Comparison of ENCODE assay signal across 8 mouse cellular contexts in genomic region chr12:111760306-111760908, GRCm38 (mm10). TPM values are rescaled to one million over a fixed set of nuclear protein-coding genes. Genes with fewer than 3 reads are reported as not detected.
A peak's percentile ranks its signal among the peaks of the same experiment; 100 is the strongest.
DNase-seq lines count a peak whose midpoint lies in the region; ATAC-seq and TF ChIP-seq lines count a peak whose summit lies in the region.

No protein-coding gene starts in this region.

- peak overlapping the region; percentile 23 for H3K4me3 ChIP-seq in lung, adult 2 months (replicated peaks; ENCODE audit: extremely low read depth, low read depth, low read length)
- peak overlapping the region; percentile 92 for H3K4me3 ChIP-seq in forebrain, embryonic 11.5 days (ENCODE audit: low read depth, low read length)
- peak overlapping the region; percentile 92; the same call in 1 of the 2 replicates for H3K4me3 ChIP-seq in limb, embryonic 12.5 days (replicated peaks)
- H3K4me3 ChIP-seq in neural tube, embryonic 14.5 days (ENCODE audit: low read depth, low read length), result peak overlapping the region; percentile 88

- peaks cover 15% of the 10 kb centered on the region for H3K4me1 ChIP-seq in lung, adult 2 months (ENCODE audit: control insufficient read depth, insufficient read depth, low read length)
- peaks cover 9% of the 10 kb centered on the region; the same call in 1 of the 2 replicates for H3K4me1 ChIP-seq in forebrain, embryonic 11.5 days (replicated peaks; ENCODE audit: control insufficient read depth, insufficient read depth, low read length)
- peaks cover 34% of the 10 kb centered on the region for H3K4me1 ChIP-seq in limb, embryonic 12.5 days (replicated peaks)
- peaks cover 29% of the 10 kb centered on the region for H3K4me1 ChIP-seq in neural tube, embryonic 14.5 days (ENCODE audit: control insufficient read depth, insufficient read depth, low read length)

- ATAC-seq in forebrain, embryonic 11.5 days (replicated peaks; ENCODE audit: low FRiP score), result no peak
- ATAC-seq in limb, embryonic 12.5 days (ENCODE audit: insufficient number of reproducible peaks, insufficient read depth, low FRiP score, low TSS enrichment, low read depth), result no peak
- no peak for ATAC-seq in neural tube, embryonic 14.5 days (ENCODE audit: low read depth)

- TF ChIP-seq CTCF in lung, adult 2 months (IDR thresholded peaks at IDR 0.05; ENCODE audit: insufficient read depth, low read length), result no peak

- DNase-seq in lung, adult 2 months, result no peak
- no peak for DNase-seq in lung, postnatal 25 days (ENCODE audit: low spot score)
- no peak for DNase-seq in forebrain, embryonic 11.5 days (ENCODE audit: low spot score)
- no peak for DNase-seq in frontal cortex, postnatal 10 days (ENCODE audit: low spot score in 2 of 2)
- no peak for DNase-seq in adrenal gland, postnatal 14 days
- DNase-seq in frontal cortex, adult 2 months (ENCODE audit: extremely low spot score in 1 of 2, low spot score in 1 of 2), result no peak

- no peak overlapping the region for H3K27ac ChIP-seq in forebrain, embryonic 11.5 days (ENCODE audit: low read depth, low read length)
- no peak overlapping the region for H3K27ac ChIP-seq in limb, embryonic 12.5 days
- no peak overlapping the region for H3K27ac ChIP-seq in neural tube, embryonic 14.5 days (ENCODE audit: low read depth, low read length)

- peak overlapping the region; percentile 98 for H3K4me2 ChIP-seq in forebrain, embryonic 11.5 days (ENCODE audit: low read depth, low read length, severe bottlenecking)
- H3K4me2 ChIP-seq in limb, embryonic 12.5 days, result peak overlapping the region; percentile 91
- H3K4me2 ChIP-seq in neural tube, embryonic 14.5 days (ENCODE audit: low read depth, low read length), result peak overlapping the region; percentile 99

- no peaks in the 10 kb centered on the region for H3K27me3 ChIP-seq in forebrain, embryonic 11.5 days (ENCODE audit: control insufficient read depth, insufficient read depth, low read length)
- H3K27me3 ChIP-seq in limb, embryonic 12.5 days, result no peaks in the 10 kb centered on the region
- H3K27me3 ChIP-seq in neural tube, embryonic 14.5 days (ENCODE audit: control insufficient read depth, insufficient read depth, low read length), result no peaks in the 10 kb centered on the region

- no peak for TF ChIP-seq POLR2A in lung, adult 2 months (IDR thresholded peaks at IDR 0.05; ENCODE audit: borderline replicate concordance, extremely low read depth, low read depth, low read length)

- H3K9ac ChIP-seq in forebrain, embryonic 11.5 days (ENCODE audit: low read length), result peak overlapping the region; percentile 27; the same call in 1 of the 2 replicates
- H3K9ac ChIP-seq in limb, embryonic 12.5 days (replicated peaks), result no peak overlapping the region
- 0 out of 2 replicates have a peak overlapping the region, but pooled peaks have one; percentile 0 for H3K9ac ChIP-seq in neural tube, embryonic 14.5 days (replicated peaks; ENCODE audit: low read depth, low read length)

- H3K36me3 ChIP-seq in forebrain, embryonic 11.5 days (ENCODE audit: control insufficient read depth, insufficient read depth, low read length), result no peaks in the 10 kb centered on the region
- H3K36me3 ChIP-seq in limb, embryonic 12.5 days, result peaks cover 20% of the 10 kb centered on the region; the same call in 1 of the 2 replicates
- H3K36me3 ChIP-seq in neural tube, embryonic 14.5 days (ENCODE audit: control insufficient read depth, insufficient read depth, low read length), result no peaks in the 10 kb centered on the region

- 24% methylated on average over 7 of the region's 7 CpGs for WGBS in lung, adult 2 months
- 78% methylated on average over 7 of the region's 7 CpGs for WGBS in forebrain, embryonic 11.5 days
- 83% methylated on average over 7 of the region's 7 CpGs for WGBS in limb, embryonic 12.5 days
- WGBS in neural tube, embryonic 14.5 days, result 72% methylated on average over 7 of the region's 7 CpGs

- H3K9me3 ChIP-seq in forebrain, embryonic 11.5 days (ENCODE audit: control insufficient read depth, low read length), result no peaks in the 10 kb centered on the region
- H3K9me3 ChIP-seq in limb, embryonic 12.5 days, result no peaks in the 10 kb centered on the region
- no peaks in the 10 kb centered on the region for H3K9me3 ChIP-seq in neural tube, embryonic 14.5 days (ENCODE audit: control insufficient read depth, low read length)

RNA-seq across cellular contexts. Expression of gene Klc1, which starts 1.8 kb away (rescaled TPM):
- polyA plus RNA-seq in lung, adult 2 months (2012; rRNA removed), result 101 and 113 TPM in 2 replicates
- 226 and 247 TPM in 2 replicates for polyA plus RNA-seq in forebrain, embryonic 11.5 days (2014; fragmentation: Nextera tagmentation; extraction: Ambion mirVana)
- 114 and 121 TPM in 2 replicates for polyA plus RNA-seq in limb, embryonic 12.5 days (2016; fragmentation: Nextera tagmentation; extraction: Ambion mirVana)
- 598 and 669 TPM in 2 replicates for polyA plus RNA-seq in neural tube, embryonic 14.5 days (2014; fragmentation: Nextera tagmentation; extraction: Ambion mirVana)
- total RNA-seq in adrenal gland, postnatal 14 days (2021), result 99.9 and 115 TPM in 2 replicates
- polyA plus RNA-seq in frontal cortex, adult 2 months (2012; rRNA removed), result 916 and 954 TPM in 2 replicates

RNA-seq across cellular contexts. Expression of gene Apopt1, which starts 47.3 kb away (rescaled TPM):
- polyA plus RNA-seq in lung, adult 2 months (2012; rRNA removed), result 22.5 and 30.9 TPM in 2 replicates
- polyA plus RNA-seq in forebrain, embryonic 11.5 days (2014; fragmentation: Nextera tagmentation; extraction: Ambion mirVana), result 55.4 and 55.5 TPM in 2 replicates
- polyA plus RNA-seq in limb, embryonic 12.5 days (2016; fragmentation: Nextera tagmentation; extraction: Ambion mirVana), result 59.3 and 63.8 TPM in 2 replicates
- 65.7 and 69.6 TPM in 2 replicates for polyA plus RNA-seq in neural tube, embryonic 14.5 days (2014; fragmentation: Nextera tagmentation; extraction: Ambion mirVana)
- total RNA-seq in adrenal gland, postnatal 14 days (2021), result 72.5 and 73.3 TPM in 2 replicates
- 50.6 and 53.8 TPM in 2 replicates for polyA plus RNA-seq in frontal cortex, adult 2 months (2012; rRNA removed)

RNA-seq across cellular contexts. Expression of gene Bag5, which starts 47.4 kb away (rescaled TPM):
- polyA plus RNA-seq in lung, adult 2 months (2012; rRNA removed), result 21.4 and 21.9 TPM in 2 replicates
- 65.2 and 67.7 TPM in 2 replicates for polyA plus RNA-seq in forebrain, embryonic 11.5 days (2014; fragmentation: Nextera tagmentation; extraction: Ambion mirVana)
- polyA plus RNA-seq in limb, embryonic 12.5 days (2016; fragmentation: Nextera tagmentation; extraction: Ambion mirVana), result 60.5 and 60.9 TPM in 2 replicates
- 68.1 and 71.8 TPM in 2 replicates for polyA plus RNA-seq in neural tube, embryonic 14.5 days (2014; fragmentation: Nextera tagmentation; extraction: Ambion mirVana)
- 32.5 and 34.6 TPM in 2 replicates for total RNA-seq in adrenal gland, postnatal 14 days (2021)
- polyA plus RNA-seq in frontal cortex, adult 2 months (2012; rRNA removed), result 54.7 and 55.0 TPM in 2 replicates

RNA-seq across cellular contexts. Expression of gene Xrcc3, which starts 53.3 kb away (rescaled TPM):
- 3.2 and 3.6 TPM in 2 replicates for polyA plus RNA-seq in lung, adult 2 months (2012; rRNA removed)
- 19.6 and 20.1 TPM in 2 replicates for polyA plus RNA-seq in forebrain, embryonic 11.5 days (2014; fragmentation: Nextera tagmentation; extraction: Ambion mirVana)
- 8.0 and 10.2 TPM in 2 replicates for polyA plus RNA-seq in limb, embryonic 12.5 days (2016; fragmentation: Nextera tagmentation; extraction: Ambion mirVana)
- 2.9 and 3.4 TPM in 2 replicates for polyA plus RNA-seq in neural tube, embryonic 14.5 days (2014; fragmentation: Nextera tagmentation; extraction: Ambion mirVana)
- total RNA-seq in adrenal gland, postnatal 14 days (2021), result 18.6 and 20.8 TPM in 2 replicates
- 18.7 and 19.9 TPM in 2 replicates for polyA plus RNA-seq in frontal cortex, adult 2 months (2012; rRNA removed)

RNA-seq across cellular contexts. Expression of gene Zfyve21, which starts 53.6 kb away (rescaled TPM):
- polyA plus RNA-seq in lung, adult 2 months (2012; rRNA removed), result 79.8 and 83.4 TPM in 2 replicates
- polyA plus RNA-seq in forebrain, embryonic 11.5 days (2014; fragmentation: Nextera tagmentation; extraction: Ambion mirVana), result 66.5 and 68.4 TPM in 2 replicates
- polyA plus RNA-seq in limb, embryonic 12.5 days (2016; fragmentation: Nextera tagmentation; extraction: Ambion mirVana), result 86.0 and 88.6 TPM in 2 replicates
- 30.5 and 39.6 TPM in 2 replicates for polyA plus RNA-seq in neural tube, embryonic 14.5 days (2014; fragmentation: Nextera tagmentation; extraction: Ambion mirVana)
- total RNA-seq in adrenal gland, postnatal 14 days (2021), result 91.0 and 96.9 TPM in 2 replicates
- 42.4 and 43.3 TPM in 2 replicates for polyA plus RNA-seq in frontal cortex, adult 2 months (2012; rRNA removed)

Comparison
In these comparisons a context has a peak if more than half of its experiments do, and no peak if none do; other contexts are left out.
1. H3K4me3 ChIP-seq: peak in every context shown above with its lines; median percentile 92 in forebrain, embryonic 11.5 days; 92 in limb, embryonic 12.5 days; 88 in neural tube, embryonic 14.5 days; 23 in lung, adult 2 months.